Mouse (Mus musculus): ENCODE results near the gene Gm29735.

DNA sequence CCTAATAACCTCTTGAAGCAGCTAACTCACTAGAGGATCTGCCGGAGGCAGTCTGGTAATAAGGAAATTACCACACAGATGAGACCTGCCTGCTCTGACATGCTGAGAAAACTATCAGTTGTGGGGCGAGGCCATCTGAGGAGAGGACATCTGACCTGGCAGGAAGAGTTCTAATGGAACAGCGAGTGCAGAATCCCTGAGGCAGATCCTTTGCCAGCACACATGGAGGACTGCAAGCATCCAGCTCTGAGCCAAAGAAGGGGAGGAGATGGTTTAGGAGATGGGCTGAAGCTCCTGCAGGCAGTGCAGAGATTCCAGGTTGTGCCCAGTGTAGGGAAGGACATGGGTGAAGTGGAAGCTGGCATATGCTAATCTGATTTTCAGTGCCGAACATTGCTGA, 4.7 kb downstream of the Gm29735 start:
- TF ChIP-seq CTCF (IDR thresholded peaks at IDR 0.05; ENCODE audit: borderline replicate concordance, insufficient read depth, low read depth, low read length) (no peak), POLR2A (IDR thresholded peaks at IDR 0.05; ENCODE audit: borderline replicate concordance, insufficient read depth, low read length) (no peak)

Data from cerebellum, adult 2 months (tissue).